Mouse (Mus musculus) MEL (cell line): ENCODE results near the gene Trp53tg5. TPM values are rescaled to one million over a fixed set of nuclear protein-coding genes. Genes with fewer than 3 reads are reported as not detected.

Source experiments
- DNase-seq: peaks from one replicate; pipeline ENCODE4 v3.0.0; 2011; ENCODE audit warnings: low read depth, low spot score
- H3K27ac ChIP-seq: 2 replicates; pipeline ENCODE4 v1.5.1; 2012; ENCODE audit warnings: low read depth, mild to moderate bottlenecking, control low read depth, low read length, moderate library complexity; ENCODE audit not compliant: control insufficient read depth
- H3K27me3 ChIP-seq, 2 experiments: fragments of 150-350 bp in 1 of 2; sonication (generic) in 1 of 2; 2 replicates each; pipeline ENCODE4 v1.6.1; 2012; ENCODE audit warnings: low read length in 2 of 2, mild to moderate bottlenecking in 2 of 2, improper control_type of control experiment in 1 of 2, moderate library complexity in 1 of 2; ENCODE audit not compliant: insufficient read depth in 2 of 2, control insufficient read depth in 1 of 2
- H3K36me3 ChIP-seq, 2 experiments: 2 replicates each; pipeline ENCODE4 v1.6.1; 2012 to 2014; ENCODE audit warnings: low read length in 2 of 2, improper control_type of control experiment in 1 of 2, inconsistent platforms in 1 of 2, mild to moderate bottlenecking in 1 of 2; ENCODE audit not compliant: insufficient read depth in 2 of 2, control insufficient read depth in 1 of 2
- H3K4me1 ChIP-seq, 2 experiments: fragments of 150-350 bp in 1 of 2; sonication (generic) in 1 of 2; 2 replicates each; pipeline ENCODE4 v1.6.1; 2012; ENCODE audit warnings: low read length in 2 of 2, improper control_type of control experiment in 1 of 2, mild to moderate bottlenecking in 1 of 2; ENCODE audit not compliant: insufficient read depth in 2 of 2, control insufficient read depth in 1 of 2
- H3K4me3 ChIP-seq, 2 experiments: fragments of 150-350 bp in 1 of 2; sonication (generic) in 1 of 2; 2 replicates each; pipeline ENCODE4 v1.5.1; 2012; ENCODE audit warnings: low read depth in 2 of 2, low read length in 2 of 2, mild to moderate bottlenecking in 2 of 2, moderate library complexity in 2 of 2, control low read depth in 1 of 2, improper control_type of control experiment in 1 of 2; ENCODE audit not compliant: control insufficient read depth in 1 of 2, insufficient read depth in 1 of 2
- H3K79me2 ChIP-seq: 2 replicates; pipeline ENCODE4 v1.6.1; 2012; ENCODE audit warnings: mild to moderate bottlenecking, low read length, moderate library complexity; ENCODE audit not compliant: control insufficient read depth, poor library complexity, insufficient read depth
- H3K9ac ChIP-seq: 2 replicates; pipeline ENCODE4 v1.6.1; 2012; ENCODE audit warnings: low read depth, mild to moderate bottlenecking, control low read depth, low read length, moderate library complexity; ENCODE audit not compliant: control insufficient read depth, poor library complexity, severe bottlenecking
- H3K9me3 ChIP-seq: fragments of 150-350 bp; sonication (generic); replicated peaks from 2 replicates; pipeline ENCODE4 v1.6.1; 2012; ENCODE audit warnings: mild to moderate bottlenecking, low read length, improper control_type of control experiment, moderate library complexity; ENCODE audit not compliant: insufficient read depth
- BHLHE40 ChIP-seq: IDR thresholded peaks from 2 replicates; pipeline ENCODE4 v1.6.1; 2012; ENCODE audit warnings: low read depth, mild to moderate bottlenecking, inconsistent platforms, low read length, improper control_type of control experiment, borderline replicate concordance
- CHD1 ChIP-seq: IDR thresholded peaks from 2 replicates; pipeline ENCODE4 v1.6.1; 2012; ENCODE audit warnings: low read depth, mild to moderate bottlenecking, inconsistent platforms, low read length, improper control_type of control experiment
- CHD2 ChIP-seq: IDR thresholded peaks from 2 replicates; pipeline ENCODE4 v1.6.1; 2011; ENCODE audit warnings: low read length, improper control_type of control experiment
- CTCF ChIP-seq, 3 experiments: IDR thresholded peaks in 2 of 3; conservative IDR thresholded peaks in 1 of 3; 2 replicates each; pipeline ENCODE4 v1.5.1; 2011 to 2012; ENCODE audit warnings: low read length in 3 of 3, low read depth in 2 of 3, mild to moderate bottlenecking in 2 of 3, improper control_type of control experiment in 1 of 3, inconsistent platforms in 1 of 3, mixed read lengths in 1 of 3, moderate library complexity in 1 of 3; ENCODE audit not compliant: control insufficient read depth in 1 of 3, insufficient read depth in 1 of 3, poor library complexity in 1 of 3, severe bottlenecking in 1 of 3
- E2F4 ChIP-seq: IDR thresholded peaks from 2 replicates; pipeline ENCODE4 v1.6.1; 2011; ENCODE audit warnings: low read depth, low read length, improper control_type of control experiment, borderline replicate concordance
- ETS1 ChIP-seq: IDR thresholded peaks from 2 replicates; pipeline ENCODE4 v1.6.1; 2012; ENCODE audit warnings: low read depth, mild to moderate bottlenecking, inconsistent platforms, low read length, improper control_type of control experiment, moderate library complexity
- GABPA ChIP-seq: IDR thresholded peaks from 2 replicates; pipeline ENCODE4 v1.6.1; 2012; ENCODE audit warnings: low read depth, mild to moderate bottlenecking, inconsistent platforms, low read length, improper control_type of control experiment, moderate library complexity
- HCFC1 ChIP-seq: IDR thresholded peaks from 2 replicates; pipeline ENCODE4 v1.6.1; 2012; ENCODE audit warnings: low read depth, mild to moderate bottlenecking, inconsistent platforms, low read length, improper control_type of control experiment, moderate library complexity
- JUND ChIP-seq: IDR thresholded peaks from 2 replicates; pipeline ENCODE4 v1.6.1; 2011; ENCODE audit warnings: low read depth, mild to moderate bottlenecking, improper control_type of control experiment, low read length
- MAFK ChIP-seq: IDR thresholded peaks from 2 replicates; pipeline ENCODE4 v1.6.1; 2011; ENCODE audit warnings: low read depth, mild to moderate bottlenecking, low read length, improper control_type of control experiment, borderline replicate concordance
- MAZ ChIP-seq: IDR thresholded peaks from 2 replicates; pipeline ENCODE4 v1.6.1; 2012; ENCODE audit warnings: low read depth, mild to moderate bottlenecking, inconsistent platforms, low read length, improper control_type of control experiment
- MEF2A ChIP-seq: IDR thresholded peaks from 2 replicates; pipeline ENCODE4 v1.6.1; 2014; ENCODE audit warnings: low read depth, mild to moderate bottlenecking, inconsistent platforms, low read length, improper control_type of control experiment; ENCODE audit not compliant: poor library complexity, insufficient replicate concordance, severe bottlenecking; ENCODE audit errors: extremely low read depth
- MXI1 ChIP-seq: IDR thresholded peaks from 2 replicates; pipeline ENCODE4 v1.6.1; 2011; ENCODE audit warnings: mild to moderate bottlenecking, low read depth, low read length, improper control_type of control experiment
- MYC ChIP-seq: IDR thresholded peaks from 2 replicates; pipeline ENCODE4 v1.6.1; 2011; ENCODE audit warnings: low read depth, mild to moderate bottlenecking, low read length, improper control_type of control experiment, moderate library complexity
- NELFE ChIP-seq: IDR thresholded peaks from 2 replicates; pipeline ENCODE4 v1.6.1; 2011; ENCODE audit warnings: low read depth, low read length, improper control_type of control experiment
- POLR2A ChIP-seq, 2 experiments: IDR thresholded peaks; 2 replicates each; pipeline ENCODE4 v1.6.1; 2011 to 2012; ENCODE audit warnings: low read length in 2 of 2, mild to moderate bottlenecking in 2 of 2, control low read depth in 1 of 2, improper control_type of control experiment in 1 of 2, low read depth in 1 of 2, moderate library complexity in 1 of 2; ENCODE audit not compliant: control insufficient read depth in 1 of 2, insufficient read depth in 1 of 2, poor library complexity in 1 of 2
- POLR2AphosphoS5 ChIP-seq: IDR thresholded peaks from 2 replicates; pipeline ENCODE4 v1.6.1; 2012; ENCODE audit warnings: low read depth, borderline replicate concordance, mild to moderate bottlenecking, inconsistent platforms, low read length, moderate library complexity, mixed read lengths
- RAD21 ChIP-seq: IDR thresholded peaks from 2 replicates; pipeline ENCODE4 v1.6.1; 2011; ENCODE audit warnings: mild to moderate bottlenecking, low read depth, low read length, improper control_type of control experiment
- SIN3A ChIP-seq: IDR thresholded peaks from 2 replicates; pipeline ENCODE4 v1.6.1; 2012; ENCODE audit warnings: low read length, improper control_type of control experiment, inconsistent platforms
- TAL1 ChIP-seq: IDR thresholded peaks from 2 replicates; pipeline ENCODE4 v1.6.1; 2012; ENCODE audit warnings: mild to moderate bottlenecking, inconsistent platforms, low read length, moderate library complexity, mixed read lengths
- TCF12 ChIP-seq: IDR thresholded peaks from 2 replicates; pipeline ENCODE4 v1.6.1; 2014; ENCODE audit warnings: low read depth, mild to moderate bottlenecking, inconsistent platforms, low read length, improper control_type of control experiment, moderate library complexity
- USF2 ChIP-seq, 2 experiments: IDR thresholded peaks; 2 replicates each; pipeline ENCODE4 v1.6.1; 2011 to 2012; ENCODE audit warnings: improper control_type of control experiment in 2 of 2, low read length in 2 of 2, borderline replicate concordance in 1 of 2, inconsistent platforms in 1 of 2, low read depth in 1 of 2, mild to moderate bottlenecking in 1 of 2; ENCODE audit not compliant: insufficient read depth in 1 of 2
- ZC3H11A ChIP-seq: IDR thresholded peaks from 2 replicates; pipeline ENCODE4 v1.6.1; 2012; ENCODE audit warnings: low read depth, mild to moderate bottlenecking, inconsistent platforms, low read length, improper control_type of control experiment
- ZKSCAN1 ChIP-seq: IDR thresholded peaks from 2 replicates; pipeline ENCODE4 v1.6.1; 2012; ENCODE audit warnings: low read depth, mild to moderate bottlenecking, inconsistent platforms, low read length, improper control_type of control experiment, moderate library complexity
- polyA plus RNA-seq, 2 experiments: library from polyadenylated mRNA; stranded (reverse) in 1 of 2; unstranded in 1 of 2; fragments of >175 nt in 1 of 2; fragments of >200 nt in 1 of 2; gene quantifications; 2 replicates each; pipeline versions ENCODE4 v1.2.1 to v1.2.4; 2012; ENCODE audit warnings: low replicate concordance in 2 of 2, low read depth in 1 of 2; ENCODE audit not compliant: insufficient read length in 2 of 2, insufficient read depth in 1 of 2, missing spikeins in 1 of 2
- total RNA-seq: library from RNA; depleted of rRNA; stranded (reverse); fragments of 300-350 nt; gene quantifications from 2 replicates; pipeline ENCODE4 v1.2.3, GENCODE M21; 2012

Trp53tg5 gene
- total and polyA plus RNA-seq, 3 experiments = 0.13 TPM; not detected in 2

DNA sequence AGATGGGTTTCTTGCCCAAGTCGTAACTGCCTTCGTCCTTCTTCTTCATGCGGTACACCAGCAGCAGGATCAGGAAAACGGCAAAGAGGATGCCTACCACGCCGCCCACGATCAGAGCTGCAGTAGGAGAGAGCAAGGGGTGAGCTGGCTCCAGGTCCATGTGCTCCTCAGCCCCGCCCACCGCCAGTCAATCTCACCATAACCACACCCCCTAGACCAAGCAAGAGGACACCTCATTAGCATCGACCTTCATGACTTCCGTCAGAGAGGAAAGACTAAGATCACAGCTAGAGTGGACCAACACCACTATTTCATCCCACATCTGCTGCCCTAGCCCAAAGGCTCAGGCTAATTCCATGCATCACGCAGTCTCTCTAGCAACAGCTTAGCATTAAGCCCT lies 47.4 kb downstream of the Trp53tg5 start:
- no peaks in the 10 kb centered on the region for H3K36me3 ChIP-seq
- no peak overlapping the region for H3K27ac ChIP-seq
- no peaks in the 10 kb centered on the region for H3K4me1 ChIP-seq
- peaks cover 0 to 8% of the 10 kb centered on the region in 2 experiments for H3K27me3 ChIP-seq
- no peak overlapping the region for H3K4me3 ChIP-seq
- DNase-seq = no peak
- no peak overlapping the region for H3K9ac ChIP-seq
- TF ChIP-seq MXI1 (no peak), CHD2 (no peak), MEF2A (no peak), POLR2A (IDR thresholded peaks at IDR 0.05; ENCODE audit: control insufficient read depth in 1 of 2, insufficient read depth in 1 of 2, low read depth in 1 of 2, low read length in 2 of 2, poor library complexity in 1 of 2) (no peak), RAD21 (no peak)
- H3K79me2 ChIP-seq = no peaks in the 10 kb centered on the region
- H3K9me3 ChIP-seq = no peaks in the 10 kb centered on the region

GRCm38 (mm10) chr2:164425401-164425800 lies 48.1 kb downstream of the Trp53tg5 start:
- Histone ChIP-seq H3K9ac (no peak overlapping the region), H3K27ac (no peak overlapping the region), H3K9me3 (no peaks in the 10 kb centered on the region), H3K4me3 (no peak overlapping the region), H3K36me3 (no peaks in the 10 kb centered on the region)
- DNase-seq = no peak
- no peak for TF ChIP-seq BHLHE40
- no peak for TF ChIP-seq HCFC1
- TF ChIP-seq CHD1 = no peak
- no peak for TF ChIP-seq NELFE
- TF ChIP-seq TAL1 = no peak
- no peak for TF ChIP-seq ZC3H11A
- TF ChIP-seq GABPA = no peak
- TF ChIP-seq TCF12 = no peak
- TF ChIP-seq MAFK = no peak
- TF ChIP-seq USF2 (IDR thresholded peaks at IDR 0.05; ENCODE audit: borderline replicate concordance in 1 of 2, insufficient read depth in 1 of 2, low read depth in 1 of 2, low read length in 2 of 2) = no peak
- TF ChIP-seq JUND = no peak
- TF ChIP-seq SIN3A = no peak
- no peak for TF ChIP-seq POLR2AphosphoS5
- TF ChIP-seq ETS1 = no peak
- no peak for TF ChIP-seq MYC
- no peak for TF ChIP-seq ZKSCAN1
- no peak for TF ChIP-seq CTCF (IDR thresholded peaks at IDR 0.05 in 2 of 3, conservative IDR thresholded peaks at IDR 0.05 in 1 of 3; ENCODE audit: control insufficient read depth in 1 of 3, insufficient read depth in 1 of 3, low read depth in 2 of 3, low read length in 3 of 3, poor library complexity in 1 of 3, severe bottlenecking in 1 of 3)
- no peak for TF ChIP-seq MAZ
- no peak for TF ChIP-seq E2F4
- TF ChIP-seq, all 39 proteins: peak for 0
- H3K27me3 ChIP-seq = peaks cover 0 to 8% of the 10 kb centered on the region in 2 experiments
- H3K4me1 ChIP-seq = no peaks in the 10 kb centered on the region
- no peaks in the 10 kb centered on the region for H3K79me2 ChIP-seq
